Mouse (Mus musculus) bone marrow, adult 2 months (tissue): ENCODE measurements around the gene Thap4.

Experiments used
- CTCF ChIP-seq: fragments of 200-500 bp; IDR thresholded peaks from 2 replicates; pipeline ENCODE4 v1.5.1; 2011; ENCODE audit warnings: low read length, control low read depth; ENCODE audit not compliant: control insufficient read depth, insufficient read depth
- POLR2A ChIP-seq: fragments of 200-500 bp; IDR thresholded peaks from 2 replicates; pipeline ENCODE4 v1.6.1; 2011; ENCODE audit warnings: low read depth, mild to moderate bottlenecking, control low read depth, low read length, borderline replicate concordance; ENCODE audit not compliant: control insufficient read depth

GRCm38 (mm10) chr1:93654798-93655197 lies 99.9 kb downstream of the Thap4 start:
- TF ChIP-seq CTCF, result no peak
- TF ChIP-seq POLR2A, result no peak
